Mouse (Mus musculus): ENCODE measurements around the gene Rnf168. TPM values are rescaled to one million over a fixed set of nuclear protein-coding genes. Genes with fewer than 3 reads are reported as not detected.
"Not testable (repeated sequence)": the region's sequence is repeated elsewhere in the genome, so short reads cannot be mapped to it uniquely, and the experiment has no call there.

Rnf168 gene
- 7.4 TPM for polyA plus RNA-seq (2012; fragmentation: generic; extraction: Trizol)
- long read RNA-seq, experiment 1, partial matches to known transcripts: 5 of 11 reads
- long read RNA-seq, experiment 1, other reads (novel, unspliced or antisense): 4 of 11 reads
- long read RNA-seq, experiment 2, transcript Rnf168-201 (6 exons, 3,932 nt): major isoform, 62 of 79 reads
- long read RNA-seq, experiment 2, partial matches to known transcripts: 12 of 79 reads
- long read RNA-seq, experiment 2, other reads (novel, unspliced or antisense): 5 of 79 reads

GRCm38 (mm10) chr16:32277308-32278256, at the start of gene Rnf168:
TSS of gene Rnf168 (plus strand) at chr16:32277459.
- H3K27me3 ChIP-seq (ENCODE audit: control insufficient read depth, insufficient read depth, insufficient read length): no peaks in the 10 kb centered on the region
- H3ac ChIP-seq (ENCODE audit: control insufficient read depth, insufficient read length, low read depth): peak within 1 kb of the TSS; percentile 98
- TF ChIP-seq USF1 (IDR thresholded peaks at IDR 0.05; ENCODE audit: low read depth): no peak
- TF ChIP-seq FOSL1 (IDR thresholded peaks at IDR 0.05; ENCODE audit: insufficient read depth, low read length, poor library complexity, severe bottlenecking): no peak
- TF ChIP-seq MYOD1 (IDR thresholded peaks at IDR 0.05; ENCODE audit: control insufficient read depth, insufficient read length, low read depth): no peak
- no peak for TF ChIP-seq MAX (IDR thresholded peaks at IDR 0.05)
- no peak for TF ChIP-seq CTCF (IDR thresholded peaks at IDR 0.05; ENCODE audit: control insufficient read depth, insufficient read depth, insufficient read length)
- TF ChIP-seq MYOG (IDR thresholded peaks at IDR 0.05; ENCODE audit: control insufficient read depth, extremely low read depth, insufficient read length): no peak
- TF ChIP-seq CEBPB (IDR thresholded peaks at IDR 0.05; ENCODE audit: low read depth): no peak
- H3K36me3 ChIP-seq (ENCODE audit: control insufficient read depth, insufficient read depth): peaks cover 18% of the 10 kb centered on the region
- H3K79me3 ChIP-seq (ENCODE audit: low read depth): peaks cover 37% of the 10 kb centered on the region
- peak within 1 kb of the TSS; percentile 74 for H3K4me3 ChIP-seq (ENCODE audit: insufficient read depth, poor library complexity, severe bottlenecking)
- peaks cover 51% of the 10 kb centered on the region for H3K79me2 ChIP-seq (ENCODE audit: control insufficient read depth, insufficient read depth)

GRCm38 (mm10) chr16:32232050-32232449, 45.2 kb upstream of the Rnf168 start:
- H3K27me3 ChIP-seq (ENCODE audit: control insufficient read depth, insufficient read depth, insufficient read length); H3K79me2 ChIP-seq (ENCODE audit: control insufficient read depth, insufficient read depth); H3ac ChIP-seq (ENCODE audit: control insufficient read depth, insufficient read length, low read depth); H3K79me3 ChIP-seq (ENCODE audit: low read depth); H3K4me3 ChIP-seq (ENCODE audit: insufficient read depth, poor library complexity, severe bottlenecking): not testable (repeated sequence)
- peaks cover 27% of the 10 kb centered on the region for H3K36me3 ChIP-seq (ENCODE audit: control insufficient read depth, insufficient read depth)

- no peak overlapping the region for H3K4me3 ChIP-seq (ENCODE audit: insufficient read depth, poor library complexity, severe bottlenecking)
- TF ChIP-seq MYOD1 (IDR thresholded peaks at IDR 0.05; ENCODE audit: control insufficient read depth, insufficient read length, low read depth): no peak
- TF ChIP-seq FOSL1 (IDR thresholded peaks at IDR 0.05; ENCODE audit: insufficient read depth, low read length, poor library complexity, severe bottlenecking): no peak
- no peak for TF ChIP-seq CEBPB (IDR thresholded peaks at IDR 0.05; ENCODE audit: low read depth)
- no peak overlapping the region for H3ac ChIP-seq (ENCODE audit: control insufficient read depth, insufficient read length, low read depth)
- peaks cover 34% of the 10 kb centered on the region for H3K36me3 ChIP-seq (ENCODE audit: control insufficient read depth, insufficient read depth)
- H3K27me3 ChIP-seq (ENCODE audit: control insufficient read depth, insufficient read depth, insufficient read length): no peaks in the 10 kb centered on the region
- peaks cover 54% of the 10 kb centered on the region for H3K79me2 ChIP-seq (ENCODE audit: control insufficient read depth, insufficient read depth)
- H3K79me3 ChIP-seq (ENCODE audit: low read depth): peaks cover 38% of the 10 kb centered on the region
Measured at GRCm38 (mm10) chr16:32237930-32238680, 39.2 kb upstream of the Rnf168 start.

- Histone ChIP-seq H3K4me3 (ENCODE audit: insufficient read depth, poor library complexity, severe bottlenecking) (no peak overlapping the region), H3K36me3 (ENCODE audit: control insufficient read depth, insufficient read depth) (peaks cover 30% of the 10 kb centered on the region), H3K79me3 (ENCODE audit: low read depth) (peaks cover 50% of the 10 kb centered on the region), H3K79me2 (ENCODE audit: control insufficient read depth, insufficient read depth) (peaks cover 69% of the 10 kb centered on the region), H3ac (ENCODE audit: control insufficient read depth, insufficient read length, low read depth) (no peak overlapping the region), H3K27me3 (ENCODE audit: control insufficient read depth, insufficient read depth, insufficient read length) (no peaks in the 10 kb centered on the region)
- TF ChIP-seq USF1 (IDR thresholded peaks at IDR 0.05; ENCODE audit: low read depth): no peak
- TF ChIP-seq CEBPB (IDR thresholded peaks at IDR 0.05; ENCODE audit: low read depth): no peak
- TF ChIP-seq MYOD1 (IDR thresholded peaks at IDR 0.05; ENCODE audit: control insufficient read depth, insufficient read length, low read depth): no peak
- no peak for TF ChIP-seq MYOG (IDR thresholded peaks at IDR 0.05; ENCODE audit: control insufficient read depth, extremely low read depth, insufficient read length)
- TF ChIP-seq CTCF (IDR thresholded peaks at IDR 0.05; ENCODE audit: control insufficient read depth, insufficient read depth, insufficient read length): no peak
- no peak for TF ChIP-seq MAX (IDR thresholded peaks at IDR 0.05)
- TF ChIP-seq FOSL1 (IDR thresholded peaks at IDR 0.05; ENCODE audit: insufficient read depth, low read length, poor library complexity, severe bottlenecking): no peak
Measured at GRCm38 (mm10) chr16:32239428-32240312, 37.6 kb upstream of the Rnf168 start.

- Histone ChIP-seq H3K79me3 (ENCODE audit: low read depth) (peaks cover 72% of the 10 kb centered on the region), H3ac (ENCODE audit: control insufficient read depth, insufficient read length, low read depth) (no peak overlapping the region), H3K27me3 (ENCODE audit: control insufficient read depth, insufficient read depth, insufficient read length) (no peaks in the 10 kb centered on the region), H3K79me2 (ENCODE audit: control insufficient read depth, insufficient read depth) (peaks cover 94% of the 10 kb centered on the region), H3K36me3 (ENCODE audit: control insufficient read depth, insufficient read depth) (peaks cover under 1% of the 10 kb centered on the region), H3K4me3 (ENCODE audit: insufficient read depth, poor library complexity, severe bottlenecking) (no peak overlapping the region)
- TF ChIP-seq FOSL1 (IDR thresholded peaks at IDR 0.05; ENCODE audit: insufficient read depth, low read length, poor library complexity, severe bottlenecking) (no peak), CEBPB (IDR thresholded peaks at IDR 0.05; ENCODE audit: low read depth) (no peak), CTCF (IDR thresholded peaks at IDR 0.05; ENCODE audit: control insufficient read depth, insufficient read depth, insufficient read length) (no peak), USF1 (IDR thresholded peaks at IDR 0.05; ENCODE audit: low read depth) (no peak)
Measured at GRCm38 (mm10) chr16:32243901-32244300, 33.4 kb upstream of the Rnf168 start.
